Mouse (Mus musculus) hindbrain, embryonic 15.5 days (tissue): Measurements from ENCODE around the gene 4930470P17Rik. TPM values are rescaled to one million over a fixed set of nuclear protein-coding genes. Genes with fewer than 3 reads are reported as not detected.

ENCODE experiments used
- ATAC-seq: fragments of 200-750 bp; cut with Nextera tagmentation; 2 replicates; pipeline ENCODE4 v1.8.0; 2017; ENCODE audit warnings: low read depth, moderate number of reproducible peaks, moderate TSS enrichment; ENCODE audit not compliant: low FRiP score
- H3K27ac ChIP-seq: fragments of 300-500 bp; sonication (generic); replicated peaks from 2 replicates; pipeline ENCODE4 v1.5.1; 2015; ENCODE audit warnings: mild to moderate bottlenecking, inconsistent platforms
- H3K27me3 ChIP-seq: fragments of 300-500 bp; sonication (generic); 2 replicates; pipeline ENCODE4 v1.6.1; 2015; ENCODE audit warnings: control low read depth, inconsistent platforms
- H3K36me3 ChIP-seq: fragments of 300-500 bp; sonication (generic); 2 replicates; pipeline ENCODE4 v1.6.1; 2015; ENCODE audit warnings: control low read depth, inconsistent platforms
- H3K4me1 ChIP-seq: fragments of 300-500 bp; sonication (generic); replicated peaks from 2 replicates; pipeline ENCODE4 v1.6.1; 2015; ENCODE audit warnings: control low read depth, inconsistent platforms
- H3K4me2 ChIP-seq: fragments of 300-500 bp; sonication (generic); 2 replicates; pipeline ENCODE4 v1.6.1; 2015; ENCODE audit warnings: moderate library complexity, mild to moderate bottlenecking, inconsistent platforms
- H3K4me3 ChIP-seq: fragments of 300-500 bp; sonication (generic); 2 replicates; pipeline ENCODE4 v1.5.1; 2015; ENCODE audit warnings: mild to moderate bottlenecking, inconsistent platforms
- H3K9ac ChIP-seq: fragments of 300-500 bp; sonication (generic); 2 replicates; pipeline ENCODE4 v1.6.1; 2015; ENCODE audit warnings: inconsistent platforms
- H3K9me3 ChIP-seq: fragments of 300-500 bp; sonication (generic); 2 replicates; pipeline ENCODE4 v1.6.1; 2016; ENCODE audit warnings: control low read depth, inconsistent platforms
- WGBS: fragments of 180-500 bp; shearing (Covaris S2); methylation state at CpG from one replicate; pipeline ENCODE4 v1.1.7; 2015; 5-methylcytosine and 5-hydroxymethylcytosine counted together
- polyA plus RNA-seq: library from polyadenylated mRNA; unstranded; fragments of >200 nt; fragmentation: Nextera tagmentation; extraction: Ambion mirVana; gene quantifications from 2 replicates; pipeline ENCODE4 v1.2.1, GENCODE M21; 2015

The 4930470P17Rik gene
- polyA plus RNA-seq, 1 experiment from 2014 or later, result 0.10 TPM

- no peak overlapping the region for H3K4me2 ChIP-seq
- H3K4me3 ChIP-seq, result no peak overlapping the region
- H3K36me3 ChIP-seq, result no peaks in the 10 kb centered on the region
- WGBS, result 78% methylated on average over 3 of the region's 3 CpGs
- no peak for ATAC-seq
- H3K9ac ChIP-seq, result no peak overlapping the region
- H3K4me1 ChIP-seq, result 0 out of 2 replicates have a peak, but pooled peaks cover 5% of the 10 kb centered on the region
- no peak overlapping the region for H3K27ac ChIP-seq
- no peaks in the 10 kb centered on the region for H3K27me3 ChIP-seq
- no peaks in the 10 kb centered on the region for H3K9me3 ChIP-seq
Measured at GRCm38 (mm10) chr2:170577502-170577901, 24.3 kb downstream of the 4930470P17Rik start.

DNA sequence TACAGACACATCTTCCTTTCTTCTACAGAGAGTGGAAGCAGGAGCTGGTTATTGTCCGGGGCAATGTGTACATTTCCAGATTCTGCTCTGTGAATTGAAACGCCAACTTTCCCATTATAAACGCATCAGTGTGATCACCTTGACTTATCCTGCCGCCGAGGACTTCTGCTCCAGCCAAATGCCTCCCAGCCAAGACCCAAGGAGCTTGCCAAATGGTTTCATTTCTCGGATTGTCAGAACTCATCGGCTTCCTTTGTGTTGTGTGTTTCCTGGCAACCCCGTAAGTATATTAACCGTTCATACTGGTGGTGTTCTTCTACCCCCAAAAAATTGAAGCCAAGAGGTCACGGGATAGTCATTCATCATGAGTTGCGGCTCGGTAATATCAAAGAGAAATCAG lies 25.7 kb downstream of the 4930470P17Rik start:
- no peaks in the 10 kb centered on the region for H3K36me3 ChIP-seq
- 49% methylated on average over 12 of the region's 12 CpGs for WGBS
- peak overlapping the region; percentile 2; the same call in 1 of the 2 replicates for H3K4me2 ChIP-seq
- ATAC-seq, result peak; percentile 61; the same call in 1 of the 2 replicates
- no peak overlapping the region for H3K4me3 ChIP-seq
- no peak overlapping the region for H3K9ac ChIP-seq
- no peak overlapping the region for H3K27ac ChIP-seq
- H3K4me1 ChIP-seq, result 0 out of 2 replicates have a peak, but pooled peaks cover 5% of the 10 kb centered on the region
- H3K9me3 ChIP-seq, result no peaks in the 10 kb centered on the region
- H3K27me3 ChIP-seq, result no peaks in the 10 kb centered on the region

- no peak overlapping the region for H3K4me2 ChIP-seq
- H3K9me3 ChIP-seq, result no peaks in the 10 kb centered on the region
- WGBS, result 92% methylated on average over 8 of the region's 8 CpGs
- no peak overlapping the region for H3K27ac ChIP-seq
- no peaks in the 10 kb centered on the region for H3K36me3 ChIP-seq
- H3K4me3 ChIP-seq, result no peak overlapping the region
- H3K27me3 ChIP-seq, result no peaks in the 10 kb centered on the region
- H3K4me1 ChIP-seq, result no peaks in the 10 kb centered on the region
- no peak overlapping the region for H3K9ac ChIP-seq
- no peak for ATAC-seq
Measured at GRCm38 (mm10) chr2:170564995-170565394, 36.8 kb downstream of the 4930470P17Rik start.

DNA sequence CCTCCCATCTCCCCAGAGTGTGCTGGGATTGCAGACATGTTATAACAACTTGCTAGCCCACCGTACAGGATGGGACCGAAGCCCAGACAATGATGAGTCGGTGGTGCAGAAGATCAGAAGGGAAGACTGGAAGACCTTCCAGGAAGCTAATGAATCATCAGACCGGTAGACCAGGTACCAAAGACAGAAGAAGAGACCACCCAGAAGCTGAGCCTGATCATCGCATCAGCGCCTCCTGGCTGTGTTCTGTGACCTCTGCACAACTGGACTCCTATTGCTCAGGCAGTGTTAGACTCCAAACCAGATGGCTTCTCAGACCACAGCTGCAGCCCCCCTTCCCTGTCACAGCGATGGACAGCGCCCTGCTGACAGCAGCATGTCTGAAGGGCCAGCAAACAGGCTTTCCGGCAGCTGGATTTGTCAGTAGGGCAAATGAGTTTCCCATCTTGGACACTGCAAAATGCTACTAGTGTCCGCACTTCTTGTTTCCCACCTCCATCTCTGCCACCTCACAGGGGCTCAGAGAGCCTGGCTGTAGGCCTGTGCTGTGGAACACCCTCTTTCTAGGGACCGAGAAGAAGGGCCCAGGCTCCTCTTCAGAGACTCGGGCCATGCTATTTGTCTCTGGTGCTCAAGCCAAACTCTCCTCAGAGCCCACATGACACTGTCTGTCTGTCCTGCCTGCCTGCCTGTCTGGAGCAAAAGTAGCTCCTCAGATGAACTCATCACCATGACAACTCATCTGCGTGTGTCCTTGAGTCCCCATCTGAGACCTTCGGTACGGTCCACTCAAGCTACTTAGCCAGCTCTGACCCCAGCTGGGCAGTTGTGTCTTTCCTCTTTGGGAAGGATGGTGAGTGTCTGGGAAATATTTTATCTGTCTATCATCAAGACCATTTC lies 37.6 kb downstream of the 4930470P17Rik start:
- Histone ChIP-seq H3K4me2 (no peak overlapping the region), H3K4me3 (no peak overlapping the region), H3K9ac (no peak overlapping the region), H3K4me1 (no peaks in the 10 kb centered on the region), H3K36me3 (no peaks in the 10 kb centered on the region), H3K9me3 (no peaks in the 10 kb centered on the region), H3K27me3 (no peaks in the 10 kb centered on the region), H3K27ac (no peak overlapping the region)
- 75% methylated on average over 15 of the region's 15 CpGs for WGBS
- no peak for ATAC-seq

DNA sequence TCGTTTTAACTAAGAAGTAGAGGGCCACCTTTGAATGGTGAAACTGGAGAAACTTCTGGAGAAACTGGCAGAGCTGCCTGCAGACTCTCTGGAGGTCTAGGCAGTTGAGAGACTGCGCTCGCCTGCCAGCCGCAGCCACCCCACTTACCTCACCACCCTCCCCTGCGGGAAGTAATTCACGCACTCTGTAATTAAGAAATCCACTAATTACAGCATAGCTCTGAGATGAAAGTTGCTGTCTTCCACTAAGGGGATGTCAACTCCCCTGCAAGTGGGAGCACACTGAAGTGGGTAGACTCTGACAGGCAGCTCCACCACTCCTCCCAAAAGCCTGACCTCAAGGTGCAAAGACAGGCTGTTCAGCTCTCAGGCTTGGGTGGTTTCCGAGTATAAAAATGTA lies 49.7 kb downstream of the 4930470P17Rik start:
- peak; percentile 57; the same call in 1 of the 2 replicates for ATAC-seq
- WGBS, result 72% methylated on average over 7 of the region's 7 CpGs
- no peak overlapping the region for H3K9ac ChIP-seq

DNA sequence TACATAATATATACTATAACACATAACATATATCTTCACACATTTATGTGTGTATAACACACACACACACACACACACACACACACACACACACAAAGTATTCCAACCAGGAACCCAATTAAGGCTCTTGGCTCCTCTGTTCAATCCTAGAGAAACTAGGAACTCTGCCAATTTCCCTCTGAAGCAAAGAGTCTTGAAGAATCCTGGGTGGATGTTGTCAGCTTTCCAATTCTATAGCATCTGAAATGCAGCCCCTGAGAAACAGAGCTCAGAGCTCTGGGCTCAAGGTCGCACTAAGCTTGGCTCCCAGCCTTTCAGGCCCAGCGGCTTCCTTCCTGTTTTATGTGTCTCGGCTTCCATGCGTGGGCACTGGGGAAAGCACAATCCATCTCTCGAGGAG lies 51.6 kb downstream of the 4930470P17Rik start:
- Histone ChIP-seq H3K27ac (no peak overlapping the region; the same call in 1 of the 2 replicates), H3K27me3 (no peaks in the 10 kb centered on the region), H3K9me3 (no peaks in the 10 kb centered on the region), H3K4me1 (peaks cover 30% of the 10 kb centered on the region), H3K9ac (no peak overlapping the region), H3K36me3 (no peaks in the 10 kb centered on the region), H3K4me3 (no peak overlapping the region), H3K4me2 (no peak overlapping the region)
- 24% methylated on average over 5 of the region's 5 CpGs for WGBS
- ATAC-seq, result peak; percentile 72

More for the DNA sequence above, 49.7 kb downstream of the 4930470P17Rik start:
- H3K27me3 ChIP-seq, result no peaks in the 10 kb centered on the region
- H3K4me2 ChIP-seq, result no peak overlapping the region
- H3K9me3 ChIP-seq, result no peaks in the 10 kb centered on the region
- no peak overlapping the region for H3K4me3 ChIP-seq
- no peaks in the 10 kb centered on the region for H3K36me3 ChIP-seq
- peaks cover 30% of the 10 kb centered on the region for H3K4me1 ChIP-seq
- no peak overlapping the region for H3K27ac ChIP-seq

DNA sequence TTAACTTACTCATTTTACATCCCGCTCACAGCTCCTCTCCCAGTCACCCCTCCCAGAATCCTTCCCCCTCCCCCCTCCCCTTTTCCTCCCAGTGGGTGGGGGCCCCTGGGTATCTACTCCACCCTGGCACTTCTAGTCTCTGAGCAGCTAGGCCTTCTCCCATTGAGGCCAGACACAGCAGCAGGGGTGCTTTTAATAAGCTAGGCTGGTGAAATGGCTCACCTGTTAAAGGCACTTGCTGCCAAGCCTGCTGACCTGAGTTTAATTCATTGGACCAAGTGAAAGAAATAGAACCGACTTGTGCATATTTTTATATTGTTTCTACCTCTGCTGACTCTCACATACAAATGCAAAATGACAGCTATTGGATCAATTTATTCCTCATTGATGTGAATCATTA lies 52.7 kb downstream of the 4930470P17Rik start:
- H3K9ac ChIP-seq, result no peak overlapping the region
- H3K36me3 ChIP-seq, result no peaks in the 10 kb centered on the region
- peaks cover 30% of the 10 kb centered on the region for H3K4me1 ChIP-seq
- H3K4me2 ChIP-seq, result no peak overlapping the region
- H3K27me3 ChIP-seq, result no peaks in the 10 kb centered on the region
- 80% methylated on average over 2 of the region's 2 CpGs for WGBS
- no peak for ATAC-seq
- no peak overlapping the region for H3K4me3 ChIP-seq
- no peaks in the 10 kb centered on the region for H3K9me3 ChIP-seq
- H3K27ac ChIP-seq, result no peak overlapping the region

DNA sequence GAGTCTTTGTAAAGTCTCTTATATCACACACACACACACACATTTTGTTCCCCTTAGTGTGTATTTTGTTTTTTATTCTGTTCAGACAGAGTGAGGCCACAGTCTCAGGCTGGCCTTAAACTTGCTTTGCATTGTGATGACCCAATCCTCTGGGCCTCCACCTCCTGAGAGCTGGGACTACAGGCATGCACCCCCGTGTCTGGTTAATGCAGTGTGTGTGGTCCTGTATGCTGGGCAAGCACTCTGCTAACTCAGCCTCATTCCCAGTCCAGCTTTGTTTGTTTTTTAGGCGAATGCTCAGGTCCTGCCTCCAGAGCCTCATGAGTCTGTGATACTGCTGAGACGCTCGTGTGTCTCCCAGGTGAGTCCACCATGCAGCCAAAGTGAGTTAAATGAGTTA lies 53.8 kb downstream of the 4930470P17Rik start:
- no peak overlapping the region for H3K27ac ChIP-seq
- WGBS, result 33% methylated on average over 4 of the region's 4 CpGs
- H3K27me3 ChIP-seq, result no peaks in the 10 kb centered on the region
- H3K9ac ChIP-seq, result no peak overlapping the region
- H3K36me3 ChIP-seq, result no peaks in the 10 kb centered on the region
- H3K4me2 ChIP-seq, result no peak overlapping the region
- ATAC-seq, result peak; percentile 17; the same call in 1 of the 2 replicates
- no peak overlapping the region for H3K4me3 ChIP-seq
- no peaks in the 10 kb centered on the region for H3K9me3 ChIP-seq
- H3K4me1 ChIP-seq, result peaks cover 30% of the 10 kb centered on the region

GRCm38 (mm10) chr2:170547526-170547925 lies 54.3 kb downstream of the 4930470P17Rik start:
- ATAC-seq, result no peak
- Histone ChIP-seq H3K4me3 (no peak overlapping the region), H3K9ac (no peak overlapping the region), H3K27ac (no peak overlapping the region), H3K4me2 (no peak overlapping the region), H3K27me3 (no peaks in the 10 kb centered on the region), H3K9me3 (no peaks in the 10 kb centered on the region), H3K4me1 (peaks cover 30% of the 10 kb centered on the region), H3K36me3 (no peaks in the 10 kb centered on the region)
- WGBS, result 18% methylated on average over 6 of the region's 6 CpGs

GRCm38 (mm10) chr2:170545745-170546144 lies 56.1 kb downstream of the 4930470P17Rik start:
- Histone ChIP-seq H3K36me3 (no peaks in the 10 kb centered on the region), H3K9ac (no peak overlapping the region), H3K4me3 (no peak overlapping the region), H3K9me3 (no peaks in the 10 kb centered on the region), H3K27ac (no peak overlapping the region), H3K4me1 (peaks cover 22% of the 10 kb centered on the region), H3K4me2 (no peak overlapping the region), H3K27me3 (no peaks in the 10 kb centered on the region)
- WGBS, result 67% methylated on average over 4 of the region's 4 CpGs
- no peak for ATAC-seq

DNA sequence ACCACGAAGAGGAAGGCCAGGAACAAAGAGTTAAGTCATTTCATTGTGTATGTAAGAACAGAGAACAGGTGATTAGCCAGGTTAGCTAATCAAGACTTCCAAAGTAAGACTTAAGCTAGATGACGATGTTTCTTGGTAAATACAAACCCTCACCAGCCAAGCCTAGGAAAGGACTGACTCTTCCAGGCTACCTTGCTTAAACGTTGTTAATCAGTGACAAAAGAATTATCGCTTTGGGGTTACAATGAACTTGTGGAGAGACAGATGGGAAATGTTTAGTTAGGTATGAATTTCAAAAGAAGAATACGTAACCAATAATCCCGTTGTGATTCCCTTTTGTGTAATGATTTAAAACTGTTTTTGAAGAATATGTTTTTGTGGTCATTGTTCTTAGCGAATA lies 56.9 kb downstream of the 4930470P17Rik start:
- 91% methylated on average over 7 of the region's 7 CpGs for WGBS
- no peak for ATAC-seq
- Histone ChIP-seq H3K9me3 (no peaks in the 10 kb centered on the region), H3K4me3 (no peak overlapping the region), H3K9ac (no peak overlapping the region), H3K4me1 (peaks cover 16% of the 10 kb centered on the region), H3K27ac (no peak overlapping the region), H3K27me3 (no peaks in the 10 kb centered on the region), H3K4me2 (no peak overlapping the region), H3K36me3 (no peaks in the 10 kb centered on the region)

- ATAC-seq, result no peak
- no peak overlapping the region for H3K9ac ChIP-seq
- H3K9me3 ChIP-seq, result no peaks in the 10 kb centered on the region
- WGBS, result 53% methylated on average over 3 of the region's 3 CpGs
- H3K27ac ChIP-seq, result no peak overlapping the region
- H3K4me1 ChIP-seq, result peaks cover 12% of the 10 kb centered on the region
- no peaks in the 10 kb centered on the region for H3K27me3 ChIP-seq
- H3K4me3 ChIP-seq, result no peak overlapping the region
- H3K4me2 ChIP-seq, result no peak overlapping the region
- H3K36me3 ChIP-seq, result no peaks in the 10 kb centered on the region
Measured at GRCm38 (mm10) chr2:170544159-170544558, 57.7 kb downstream of the 4930470P17Rik start.
